ENCODE assay signal across 8 mouse cellular contexts in the genomic region with DNA sequence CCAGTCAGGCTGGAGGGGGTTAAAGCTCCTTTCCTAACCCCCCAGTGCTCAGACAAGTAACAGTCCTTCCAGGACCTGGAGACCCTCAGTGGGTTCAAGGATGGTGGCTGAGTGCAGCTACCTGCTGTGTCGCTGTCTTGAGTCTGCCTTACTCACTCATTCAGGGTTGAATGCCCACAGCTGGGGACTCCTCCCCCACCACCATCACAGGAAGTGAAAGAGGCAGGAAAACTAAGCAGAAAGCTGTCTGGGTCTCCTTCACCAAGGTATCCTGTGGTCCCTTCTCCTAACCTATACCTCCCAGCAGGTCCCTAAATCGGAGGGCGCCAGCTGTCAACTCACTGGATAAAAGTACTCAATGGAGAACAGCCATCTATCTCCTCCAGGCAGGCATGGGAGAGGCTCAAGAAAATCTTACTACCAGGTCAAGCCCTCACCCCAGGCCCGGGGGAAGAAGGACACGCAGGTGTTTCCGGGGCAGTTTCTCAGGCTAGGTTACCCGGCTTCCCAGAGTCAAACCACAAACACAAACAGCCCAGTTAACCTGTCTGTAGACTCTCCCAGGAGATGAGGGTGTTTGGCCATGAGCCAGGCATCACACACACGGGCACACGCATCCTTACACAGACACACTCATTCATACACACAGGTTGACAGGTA. TPM values are rescaled to one million over a fixed set of nuclear protein-coding genes. Genes with fewer than 3 reads are reported as not detected.
A peak's percentile ranks its signal among the peaks of the same experiment; 100 is the strongest.
DNase-seq lines count a peak whose midpoint lies in the region; ATAC-seq lines count a peak whose summit lies in the region.

No protein-coding gene starts in this region.

- H3K9ac ChIP-seq in forebrain, embryonic 15.5 days (replicated peaks) = no peak overlapping the region
- no peak overlapping the region for H3K9ac ChIP-seq in forebrain, embryonic 12.5 days
- H3K9ac ChIP-seq in liver, embryonic 13.5 days = peak overlapping the region; percentile 26

- no peak overlapping the region for H3K4me2 ChIP-seq in forebrain, embryonic 15.5 days (replicated peaks)
- H3K4me2 ChIP-seq in forebrain, embryonic 12.5 days = no peak overlapping the region; the same call in 1 of the 2 replicates
- peak overlapping the region; percentile 38 for H3K4me2 ChIP-seq in liver, embryonic 13.5 days

- H3K4me3 ChIP-seq in forebrain, embryonic 15.5 days = no peak overlapping the region
- no peak overlapping the region for H3K4me3 ChIP-seq in forebrain, embryonic 12.5 days (replicated peaks)
- H3K4me3 ChIP-seq in megakaryocyte, embryonic 14.5 days (replicated peaks) = peak overlapping the region; percentile 90
- peak overlapping the region; percentile 13; the same call in 1 of the 2 replicates for H3K4me3 ChIP-seq in liver, embryonic 13.5 days (replicated peaks)

- no peak for ATAC-seq in forebrain, embryonic 15.5 days (replicated peaks)
- ATAC-seq in forebrain, embryonic 12.5 days (ENCODE audit: low FRiP score) = no peak
- ATAC-seq in megakaryocyte, adult 5-6 weeks (ENCODE audit: poor library complexity, severe bottlenecking) = no peak
- ATAC-seq in liver, embryonic 13.5 days (ENCODE audit: low read depth) = no peak

- no peaks in the 10 kb centered on the region for H3K36me3 ChIP-seq in forebrain, embryonic 15.5 days
- no peaks in the 10 kb centered on the region for H3K36me3 ChIP-seq in forebrain, embryonic 12.5 days (replicated peaks)
- peaks cover 38% of the 10 kb centered on the region for H3K36me3 ChIP-seq in megakaryocyte, embryonic 14.5 days (replicated peaks; ENCODE audit: low read length)
- H3K36me3 ChIP-seq in liver, embryonic 13.5 days = peaks cover 10% of the 10 kb centered on the region

- H3K27ac ChIP-seq in forebrain, embryonic 15.5 days (replicated peaks) = 0 out of 2 replicates have a peak overlapping the region, but pooled peaks have one; percentile 25
- no peak overlapping the region for H3K27ac ChIP-seq in forebrain, embryonic 12.5 days
- no peak overlapping the region; the same call in 1 of the 2 replicates for H3K27ac ChIP-seq in liver, embryonic 13.5 days

- WGBS in forebrain, embryonic 15.5 days = 53% methylated on average over 9 of the region's 9 CpGs
- WGBS in forebrain, embryonic 12.5 days = 52% methylated on average over 9 of the region's 9 CpGs
- WGBS in liver, embryonic 13.5 days (ENCODE audit: insufficient replicate concordance) = 25% methylated on average over 9 of the region's 9 CpGs

- H3K4me1 ChIP-seq in forebrain, embryonic 15.5 days = peaks cover 53% of the 10 kb centered on the region
- H3K4me1 ChIP-seq in forebrain, embryonic 12.5 days = peaks cover 51% of the 10 kb centered on the region
- H3K4me1 ChIP-seq in megakaryocyte, embryonic 14.5 days = peaks cover 79% of the 10 kb centered on the region
- peaks cover 71% of the 10 kb centered on the region for H3K4me1 ChIP-seq in liver, embryonic 13.5 days (replicated peaks)

- DNase-seq in liver, embryonic 13.5 days = no peak
- DNase-seq in thymus, postnatal 36 days = peak; percentile 79 to 84
- no peak for DNase-seq in embryo, embryonic 11 days
- no peak for DNase-seq in right cerebral cortex, postnatal 10 days (ENCODE audit: low spot score in 2 of 2)

- H3K27me3 ChIP-seq in forebrain, embryonic 15.5 days = no peaks in the 10 kb centered on the region
- peaks cover 12% of the 10 kb centered on the region for H3K27me3 ChIP-seq in forebrain, embryonic 12.5 days
- H3K27me3 ChIP-seq in megakaryocyte, embryonic 14.5 days (replicated peaks) = no peaks in the 10 kb centered on the region
- H3K27me3 ChIP-seq in liver, embryonic 13.5 days = peaks cover 17% of the 10 kb centered on the region

- H3K9me3 ChIP-seq in forebrain, embryonic 15.5 days = no peaks in the 10 kb centered on the region
- no peaks in the 10 kb centered on the region for H3K9me3 ChIP-seq in forebrain, embryonic 12.5 days
- no peaks in the 10 kb centered on the region for H3K9me3 ChIP-seq in megakaryocyte, embryonic 14.5 days
- H3K9me3 ChIP-seq in liver, embryonic 13.5 days (replicated peaks) = no peaks in the 10 kb centered on the region

RNA-seq across cellular contexts. Expression of a gene that starts 6.2 kb away (rescaled TPM):
- polyA plus RNA-seq in forebrain, embryonic 15.5 days (2015; fragmentation: Nextera tagmentation; extraction: Ambion mirVana) = 1.6 and 2.0 TPM in 2 replicates
- 1.7 and 2.2 TPM in 2 replicates for polyA plus RNA-seq in forebrain, embryonic 12.5 days (2016; fragmentation: Nextera tagmentation; extraction: Ambion mirVana)
- polyA plus RNA-seq in megakaryocyte, embryonic 14.5 days (2012; ENCODE audit: insufficient read depth, low replicate concordance) = 10.6 and 25.7 TPM in 2 replicates
- 7.9 and 11.6 TPM in 2 replicates for total RNA-seq in megakaryocyte, adult 5-6 weeks (2015)
- 11.8 and 12.5 TPM in 2 replicates for total RNA-seq in megakaryocyte, adult 5-6 weeks (2017)
- polyA plus RNA-seq in liver, embryonic 13.5 days (2015; fragmentation: Nextera tagmentation; extraction: Ambion mirVana) = 1.2 and 1.3 TPM in 2 replicates

RNA-seq across cellular contexts. Expression of a gene that starts 40.9 kb away (rescaled TPM):
- polyA plus RNA-seq in forebrain, embryonic 15.5 days (2015; fragmentation: Nextera tagmentation; extraction: Ambion mirVana) = 0.57 and 0.69 TPM in 2 replicates
- polyA plus RNA-seq in forebrain, embryonic 12.5 days (2016; fragmentation: Nextera tagmentation; extraction: Ambion mirVana) = 0.24 and 0.36 TPM in 2 replicates
- 0.26 TPM in 1 of 2 replicates, not detected in the other for polyA plus RNA-seq in megakaryocyte, embryonic 14.5 days (2012; ENCODE audit: insufficient read depth, low replicate concordance)
- total RNA-seq in megakaryocyte, adult 5-6 weeks (2015) = 0.22 and 0.41 TPM in 2 replicates
- 0.28 and 0.55 TPM in 2 replicates for total RNA-seq in megakaryocyte, adult 5-6 weeks (2017)
- 0.08 and 0.09 TPM in 2 replicates for polyA plus RNA-seq in liver, embryonic 13.5 days (2015; fragmentation: Nextera tagmentation; extraction: Ambion mirVana)

RNA-seq across cellular contexts. Expression of a gene that starts 40.9 kb away (rescaled TPM):
- 25.5 and 26.2 TPM in 2 replicates for polyA plus RNA-seq in forebrain, embryonic 15.5 days (2015; fragmentation: Nextera tagmentation; extraction: Ambion mirVana)
- polyA plus RNA-seq in forebrain, embryonic 12.5 days (2016; fragmentation: Nextera tagmentation; extraction: Ambion mirVana) = 23.1 and 27.7 TPM in 2 replicates
- polyA plus RNA-seq in megakaryocyte, embryonic 14.5 days (2012; ENCODE audit: insufficient read depth, low replicate concordance) = 11.6 and 11.7 TPM in 2 replicates
- total RNA-seq in megakaryocyte, adult 5-6 weeks (2015) = 3.2 and 4.5 TPM in 2 replicates
- 2.3 and 3.9 TPM in 2 replicates for total RNA-seq in megakaryocyte, adult 5-6 weeks (2017)
- 10.4 and 12.6 TPM in 2 replicates for polyA plus RNA-seq in liver, embryonic 13.5 days (2015; fragmentation: Nextera tagmentation; extraction: Ambion mirVana)

RNA-seq across cellular contexts. Expression of a gene that starts 45.1 kb away (rescaled TPM):
- not detected in 2 replicates for polyA plus RNA-seq in forebrain, embryonic 15.5 days (2015; fragmentation: Nextera tagmentation; extraction: Ambion mirVana)
- polyA plus RNA-seq in forebrain, embryonic 12.5 days (2016; fragmentation: Nextera tagmentation; extraction: Ambion mirVana) = 0.04 TPM in 1 of 2 replicates, not detected in the other
- not detected in 2 replicates for polyA plus RNA-seq in megakaryocyte, embryonic 14.5 days (2012; ENCODE audit: insufficient read depth, low replicate concordance)
- total RNA-seq in megakaryocyte, adult 5-6 weeks (2015) = 0.09 TPM in 1 of 2 replicates, not detected in the other
- not detected in 2 replicates for total RNA-seq in megakaryocyte, adult 5-6 weeks (2017)
- 0.01 and 0.14 TPM in 2 replicates for polyA plus RNA-seq in liver, embryonic 13.5 days (2015; fragmentation: Nextera tagmentation; extraction: Ambion mirVana)

Comparison
In these comparisons a context has a peak if more than half of its experiments do, and no peak if none do; other contexts are left out.
1. H3K4me3 ChIP-seq: peak in megakaryocyte, embryonic 14.5 days (single experiment) and liver, embryonic 13.5 days (single experiment); none in forebrain, embryonic 15.5 days (single experiment) and forebrain, embryonic 12.5 days (single experiment).
2. DNase-seq: peak in thymus, postnatal 36 days (2 of 2); none in liver, embryonic 13.5 days (single experiment), embryo, embryonic 11 days (single experiment) and right cerebral cortex, postnatal 10 days (0 of 2).